Mouse (Mus musculus) liver, embryonic 13.5 days (tissue): ENCODE results near the gene Gm45140. TPM values are rescaled to one million over a fixed set of nuclear protein-coding genes. Genes with fewer than 3 reads are reported as not detected.

Experiments
- ATAC-seq: fragments of 200-750 bp; cut with Nextera tagmentation; 2 replicates; pipeline ENCODE4 v1.8.0; 2017; ENCODE audit warnings: low read depth, mild to moderate bottlenecking, moderate number of reproducible peaks, moderate library complexity
- DNase-seq: peaks from one replicate; pipeline ENCODE4 v3.0.0; 2022
- H3K27ac ChIP-seq: fragments of 300-500 bp; sonication (generic); 2 replicates; pipeline ENCODE4 v1.5.1; 2015; ENCODE audit warnings: moderate library complexity, mild to moderate bottlenecking, inconsistent platforms
- H3K27me3 ChIP-seq: fragments of 300-500 bp; sonication (generic); 2 replicates; pipeline ENCODE4 v1.6.1; 2015; ENCODE audit warnings: mild to moderate bottlenecking, inconsistent platforms
- H3K36me3 ChIP-seq: fragments of 300-500 bp; sonication (generic); 2 replicates; pipeline ENCODE4 v1.6.1; 2015; ENCODE audit warnings: mild to moderate bottlenecking, inconsistent platforms
- H3K4me1 ChIP-seq: fragments of 300-500 bp; sonication (generic); replicated peaks from 2 replicates; pipeline ENCODE4 v1.6.1; 2015; ENCODE audit warnings: inconsistent platforms
- H3K4me2 ChIP-seq: fragments of 300-500 bp; sonication (generic); 2 replicates; pipeline ENCODE4 v1.6.1; 2015; ENCODE audit warnings: inconsistent platforms, mild to moderate bottlenecking, moderate library complexity
- H3K4me3 ChIP-seq: fragments of 300-500 bp; sonication (generic); replicated peaks from 2 replicates; pipeline ENCODE4 v1.5.1; 2015; ENCODE audit warnings: mild to moderate bottlenecking, inconsistent platforms
- H3K9ac ChIP-seq: fragments of 300-500 bp; sonication (generic); 2 replicates; pipeline ENCODE4 v1.6.1; 2015; ENCODE audit warnings: mild to moderate bottlenecking, inconsistent platforms
- H3K9me3 ChIP-seq: fragments of 300-500 bp; sonication (generic); replicated peaks from 2 replicates; pipeline ENCODE4 v1.6.1; 2016; ENCODE audit warnings: inconsistent platforms
- WGBS: fragments of 180-500 bp; shearing (Covaris S2); methylation state at CpG from one replicate; pipeline ENCODE4 v1.1.7; 2015; ENCODE audit not compliant: insufficient replicate concordance; 5-methylcytosine and 5-hydroxymethylcytosine counted together
- polyA plus RNA-seq: library from polyadenylated mRNA; unstranded; fragments of >200 nt; fragmentation: Nextera tagmentation; extraction: Ambion mirVana; gene quantifications from 2 replicates; pipeline ENCODE4 v1.2.1, GENCODE M21; 2015

Gene Gm45140
- 3.5 and 5.8 TPM in 2 replicates for polyA plus RNA-seq

DNA sequence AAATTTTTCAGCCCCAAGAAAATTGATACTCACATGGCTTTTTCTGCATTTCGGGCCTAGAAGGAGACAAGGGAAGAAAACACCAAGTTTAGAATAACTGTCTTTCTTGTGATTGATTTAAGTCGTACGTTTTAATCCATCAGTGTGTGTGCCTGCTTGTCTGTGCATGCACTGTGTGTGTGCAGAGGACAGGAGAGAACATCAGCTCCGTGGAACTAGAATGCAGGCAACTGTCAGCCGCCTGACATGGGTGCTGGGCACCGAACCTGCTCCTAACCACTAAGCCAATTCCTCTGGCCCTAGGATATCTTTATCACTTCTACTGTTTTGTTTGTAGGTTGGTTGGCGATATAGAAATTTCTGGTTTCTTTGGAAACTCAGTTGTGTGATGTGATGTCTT lies at the start of gene Gm45140:
TSS of gene Gm45140 (minus strand) at position 101 of the 400 bp plus-strand sequence.
- WGBS: 88% methylated on average over 7 of the region's 7 CpGs
- no peak for DNase-seq

DNA sequence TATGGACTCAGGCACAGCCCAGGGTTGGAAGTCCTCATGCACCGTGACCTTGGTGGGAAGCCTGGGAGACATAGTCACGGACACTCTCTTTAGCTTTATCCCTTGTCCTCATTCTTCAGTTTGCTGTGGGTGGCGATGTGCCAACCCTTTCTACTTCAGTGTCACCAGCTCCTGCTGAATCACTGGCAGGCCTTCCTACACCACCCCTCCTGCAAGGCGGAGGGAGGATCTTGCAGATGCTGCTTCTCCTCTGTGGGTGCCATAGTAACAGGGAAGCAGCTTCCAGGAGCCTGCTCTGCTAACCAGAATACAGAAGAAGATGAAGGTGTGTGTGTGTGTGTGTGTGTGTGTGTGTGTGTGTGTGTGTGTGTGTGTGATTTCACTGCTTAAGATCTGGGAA lies 47.2 kb upstream of the Gm45140 start:
- no peaks in the 10 kb centered on the region for H3K27me3 ChIP-seq
- WGBS: 75% methylated on average over 4 of the region's 4 CpGs
- no peak overlapping the region for H3K4me3 ChIP-seq
- no peak overlapping the region for H3K27ac ChIP-seq
- H3K4me2 ChIP-seq: no peak overlapping the region
- no peaks in the 10 kb centered on the region for H3K36me3 ChIP-seq
- DNase-seq (no peak), ATAC-seq (no peak)
- peaks cover 25% of the 10 kb centered on the region for H3K4me1 ChIP-seq
- no peak overlapping the region for H3K9ac ChIP-seq
- no peaks in the 10 kb centered on the region for H3K9me3 ChIP-seq

More for the DNA sequence above, at the start of gene Gm45140:
- no peak within 1 kb of the TSS for H3K4me2 ChIP-seq
- no peak for ATAC-seq
- H3K4me3 ChIP-seq: no peak within 1 kb of the TSS
- no peaks in the 10 kb centered on the region for H3K9me3 ChIP-seq
- peak within 1 kb of the TSS; percentile 54; the same call in 1 of the 2 replicates for H3K27ac ChIP-seq
- peaks cover 35% of the 10 kb centered on the region for H3K4me1 ChIP-seq
- no peaks in the 10 kb centered on the region for H3K27me3 ChIP-seq
- H3K36me3 ChIP-seq: peaks cover 48% of the 10 kb centered on the region
- no peak within 1 kb of the TSS for H3K9ac ChIP-seq

- Histone ChIP-seq H3K36me3 (no peaks in the 10 kb centered on the region), H3K27ac (no peak overlapping the region), H3K9me3 (no peaks in the 10 kb centered on the region), H3K4me1 (peaks cover 23% of the 10 kb centered on the region), H3K9ac (no peak overlapping the region), H3K27me3 (no peaks in the 10 kb centered on the region), H3K4me2 (no peak overlapping the region), H3K4me3 (no peak overlapping the region)
- 56% methylated on average over 3 of the region's 3 CpGs for WGBS
- ATAC-seq (no peak), DNase-seq (no peak)
Measured at GRCm38 (mm10) chr6:87882221-87882620, 46.6 kb upstream of the Gm45140 start.

DNA sequence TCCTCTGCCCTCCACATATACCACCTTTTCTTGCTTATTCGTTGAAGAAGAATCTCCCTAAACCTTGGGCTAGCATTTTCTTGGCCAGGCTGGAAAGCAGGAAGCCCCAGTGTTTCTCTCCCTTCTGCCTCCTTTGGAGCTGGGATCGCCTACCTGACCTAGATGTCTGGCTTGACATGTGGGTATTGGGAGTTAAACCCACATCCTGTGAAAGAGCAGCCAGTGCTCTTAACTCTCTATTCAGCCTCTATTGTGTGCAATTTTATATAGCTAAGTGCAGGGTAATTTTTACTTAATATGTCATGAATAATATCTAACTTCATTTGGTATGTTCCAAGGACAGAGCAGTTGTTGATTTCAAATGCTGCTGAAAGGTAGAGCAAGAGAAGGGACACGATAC lies 44.0 kb upstream of the Gm45140 start:
- no peaks in the 10 kb centered on the region for H3K36me3 ChIP-seq
- no peak overlapping the region for H3K9ac ChIP-seq
- H3K27me3 ChIP-seq: no peaks in the 10 kb centered on the region
- DNase-seq: no peak
- no peak overlapping the region for H3K4me2 ChIP-seq
- no peaks in the 10 kb centered on the region for H3K9me3 ChIP-seq
- no peak overlapping the region for H3K4me3 ChIP-seq
- H3K27ac ChIP-seq: no peak overlapping the region
- ATAC-seq: no peak
- H3K4me1 ChIP-seq: peaks cover 34% of the 10 kb centered on the region
- WGBS: 46% methylated on average over 3 of the region's 3 CpGs

DNA sequence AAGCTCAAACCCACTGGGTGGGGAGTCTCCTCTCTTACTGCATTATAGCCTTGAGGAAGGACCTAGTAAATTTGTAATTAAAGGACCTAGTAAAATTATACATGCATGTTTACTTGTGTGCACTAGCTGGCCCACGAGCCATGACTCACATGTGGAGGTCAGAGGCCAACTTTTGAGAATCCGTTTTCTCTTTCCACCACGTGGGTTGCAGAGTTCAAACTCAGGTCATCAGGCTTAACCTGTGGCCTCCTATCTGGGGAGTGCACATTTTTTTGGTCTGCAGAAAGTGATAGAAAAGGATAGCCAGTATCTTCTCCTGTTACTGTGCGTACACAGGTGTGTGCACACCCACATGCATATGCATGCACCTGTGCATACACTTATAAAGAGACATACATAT lies 43.4 kb upstream of the Gm45140 start:
- no peak overlapping the region for H3K4me2 ChIP-seq
- no peak overlapping the region for H3K9ac ChIP-seq
- H3K4me3 ChIP-seq: no peak overlapping the region
- H3K27me3 ChIP-seq: no peaks in the 10 kb centered on the region
- 26% methylated on average over 4 of the region's 4 CpGs for WGBS
- ATAC-seq (no peak), DNase-seq (no peak)
- no peaks in the 10 kb centered on the region for H3K36me3 ChIP-seq
- no peak overlapping the region for H3K27ac ChIP-seq
- H3K9me3 ChIP-seq: no peaks in the 10 kb centered on the region
- H3K4me1 ChIP-seq: peaks cover 34% of the 10 kb centered on the region

GRCm38 (mm10) chr6:87876068-87876643 lies 40.6 kb upstream of the Gm45140 start:
- Histone ChIP-seq H3K4me1 (peaks cover 44% of the 10 kb centered on the region), H3K4me3 (no peak overlapping the region), H3K4me2 (peak overlapping the region; percentile 15), H3K27ac (peak overlapping the region; percentile 70), H3K9ac (peak overlapping the region; percentile 23; the same call in 1 of the 2 replicates), H3K36me3 (no peaks in the 10 kb centered on the region), H3K27me3 (no peaks in the 10 kb centered on the region), H3K9me3 (no peaks in the 10 kb centered on the region)
- 32% methylated on average over 13 of the region's 13 CpGs for WGBS
- no peak for DNase-seq
- peak; percentile 24; the same call in 1 of the 2 replicates for ATAC-seq

GRCm38 (mm10) chr6:87875562-87875961 lies 40.0 kb upstream of the Gm45140 start:
- H3K9ac ChIP-seq: 0 out of 2 replicates have a peak overlapping the region, but pooled peaks have one; percentile 23
- H3K36me3 ChIP-seq: no peaks in the 10 kb centered on the region
- ATAC-seq (no peak), DNase-seq (no peak)
- H3K4me3 ChIP-seq: no peak overlapping the region
- no peaks in the 10 kb centered on the region for H3K27me3 ChIP-seq
- peaks cover 49% of the 10 kb centered on the region for H3K4me1 ChIP-seq
- H3K9me3 ChIP-seq: no peaks in the 10 kb centered on the region
- H3K4me2 ChIP-seq: no peak overlapping the region
- 69% methylated on average over 7 of the region's 7 CpGs for WGBS
- H3K27ac ChIP-seq: peak overlapping the region; percentile 70

DNA sequence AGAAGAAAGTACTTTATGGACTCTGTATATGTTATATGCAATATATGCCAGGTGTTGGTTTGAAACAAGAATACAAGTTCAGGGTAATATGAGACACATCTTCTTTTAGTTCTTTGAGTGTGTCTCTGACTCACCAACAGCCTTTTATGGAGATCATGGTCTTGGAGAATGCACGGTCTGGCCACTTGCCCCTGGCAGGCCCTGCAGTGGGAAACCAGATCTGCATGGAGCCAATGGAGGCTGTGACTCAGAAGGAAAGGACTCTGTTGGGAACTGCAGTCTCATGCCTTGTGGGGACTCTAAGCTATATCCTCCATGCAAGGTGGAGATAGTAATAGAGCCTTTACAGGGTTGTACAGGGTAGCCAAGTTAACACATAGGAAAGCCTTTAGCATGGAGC lies 39.5 kb upstream of the Gm45140 start:
- H3K9ac ChIP-seq: no peak overlapping the region
- no peaks in the 10 kb centered on the region for H3K36me3 ChIP-seq
- no peak overlapping the region for H3K4me3 ChIP-seq
- no peak overlapping the region for H3K27ac ChIP-seq
- H3K4me2 ChIP-seq: no peak overlapping the region
- DNase-seq (no peak), ATAC-seq (no peak)
- peaks cover 54% of the 10 kb centered on the region for H3K4me1 ChIP-seq
- H3K27me3 ChIP-seq: no peaks in the 10 kb centered on the region
- H3K9me3 ChIP-seq: no peaks in the 10 kb centered on the region
- 84% methylated on average over 1 of the region's 1 CpGs for WGBS

DNA sequence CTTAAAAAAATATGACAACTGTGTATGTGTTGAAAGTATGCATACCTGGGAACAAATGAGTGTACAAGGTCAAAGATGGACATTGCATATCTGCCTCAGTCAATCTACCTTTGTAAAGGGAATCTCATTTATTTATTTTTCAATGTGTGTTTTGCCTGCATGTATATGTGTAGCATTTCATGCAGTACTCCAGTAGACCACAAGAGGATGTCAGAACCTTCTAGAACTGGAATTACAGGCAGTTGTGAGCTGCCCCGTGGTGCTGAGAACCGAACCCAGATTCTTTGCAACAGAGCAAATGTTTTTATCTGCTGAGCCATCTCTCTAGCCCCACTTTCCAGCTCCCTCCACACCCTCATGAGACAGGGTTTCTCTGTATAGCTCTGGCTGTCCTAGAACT lies 38.4 kb upstream of the Gm45140 start:
- ATAC-seq (no peak), DNase-seq (no peak)
- Histone ChIP-seq H3K9ac (no peak overlapping the region), H3K27me3 (no peaks in the 10 kb centered on the region), H3K4me3 (no peak overlapping the region), H3K4me2 (no peak overlapping the region), H3K36me3 (no peaks in the 10 kb centered on the region), H3K27ac (no peak overlapping the region), H3K9me3 (no peaks in the 10 kb centered on the region), H3K4me1 (peaks cover 56% of the 10 kb centered on the region)
- WGBS: 74% methylated on average over 2 of the region's 2 CpGs

DNA sequence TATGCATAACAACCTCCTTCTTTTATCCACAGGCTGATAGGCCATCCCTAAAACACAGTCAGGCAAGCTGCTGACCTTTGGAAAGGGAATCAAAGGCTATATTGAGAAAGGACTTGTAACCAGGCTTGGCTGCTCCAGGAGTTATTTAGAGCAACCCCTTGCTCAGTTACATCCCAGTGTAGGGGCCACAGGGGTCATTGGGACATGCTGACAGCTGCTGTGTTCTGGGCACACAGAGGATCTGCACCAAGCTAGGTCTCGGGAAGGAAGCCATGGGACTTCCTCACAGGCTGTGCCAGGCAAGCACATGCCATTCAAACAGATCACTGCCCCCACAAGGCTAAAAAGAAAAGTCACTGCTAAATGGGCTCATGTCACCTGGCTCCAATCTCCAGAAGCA lies 37.5 kb upstream of the Gm45140 start:
- Histone ChIP-seq H3K27me3 (no peaks in the 10 kb centered on the region), H3K4me2 (no peak overlapping the region), H3K4me1 (peaks cover 56% of the 10 kb centered on the region), H3K36me3 (no peaks in the 10 kb centered on the region), H3K4me3 (no peak overlapping the region), H3K27ac (no peak overlapping the region), H3K9ac (no peak overlapping the region), H3K9me3 (no peaks in the 10 kb centered on the region)
- DNase-seq (no peak), ATAC-seq (0 out of 2 replicates have a peak, but pooled peaks have one; percentile 21)
- WGBS: 33% methylated on average over 1 of the region's 1 CpGs

DNA sequence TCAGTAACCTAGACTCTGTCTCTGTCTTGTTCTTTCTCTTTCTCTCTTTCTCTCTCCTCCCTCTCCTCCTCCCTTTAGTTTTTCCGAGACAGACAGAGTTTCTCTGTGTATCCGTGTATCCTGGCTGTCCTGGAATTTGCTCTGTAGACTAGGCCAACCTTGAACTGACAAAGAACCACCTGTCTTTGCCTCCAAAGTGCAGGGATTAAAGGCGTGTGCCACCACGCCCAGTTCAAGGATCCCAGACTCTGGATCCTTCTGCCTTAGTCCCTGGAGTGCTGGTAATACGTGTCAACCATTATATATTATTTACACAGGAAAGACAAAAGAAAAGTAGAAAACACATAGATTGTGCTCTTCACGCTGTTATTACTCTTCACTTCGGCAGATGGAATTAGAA lies 35.6 kb upstream of the Gm45140 start:
- no peak overlapping the region for H3K4me2 ChIP-seq
- H3K4me1 ChIP-seq: peaks cover 65% of the 10 kb centered on the region
- DNase-seq: no peak
- no peak for ATAC-seq
- no peaks in the 10 kb centered on the region for H3K36me3 ChIP-seq
- 74% methylated on average over 7 of the region's 7 CpGs for WGBS
- no peak overlapping the region for H3K27ac ChIP-seq
- no peak overlapping the region for H3K4me3 ChIP-seq
- no peaks in the 10 kb centered on the region for H3K9me3 ChIP-seq
- H3K9ac ChIP-seq: no peak overlapping the region
- H3K27me3 ChIP-seq: no peaks in the 10 kb centered on the region

DNA sequence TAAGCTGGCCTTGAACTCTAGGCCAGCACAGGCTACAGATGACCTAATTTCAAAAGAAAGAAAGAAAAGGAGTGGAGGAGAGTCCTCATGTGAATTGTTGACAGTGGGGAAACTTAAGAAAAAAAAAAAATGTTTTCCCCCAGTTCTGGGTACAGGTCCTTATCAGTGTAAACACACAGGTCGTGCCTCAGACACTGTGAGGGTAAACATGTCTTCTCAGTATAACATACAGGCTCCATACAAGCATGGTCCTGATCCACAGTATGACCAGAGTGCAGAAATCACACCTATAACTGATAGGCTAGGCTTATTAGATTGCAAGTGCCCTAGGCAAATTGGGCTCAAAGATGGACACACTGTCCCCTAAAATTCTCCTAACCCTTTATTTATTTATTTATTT lies 34.8 kb upstream of the Gm45140 start:
- H3K4me2 ChIP-seq: no peak overlapping the region
- peak overlapping the region; percentile 68 for H3K27ac ChIP-seq
- no peaks in the 10 kb centered on the region for H3K9me3 ChIP-seq
- DNase-seq (no peak), ATAC-seq (peak; percentile 71)
- WGBS: 19% methylated on average over 1 of the region's 1 CpGs
- H3K27me3 ChIP-seq: no peaks in the 10 kb centered on the region
- H3K9ac ChIP-seq: peak overlapping the region; percentile 29; the same call in 1 of the 2 replicates
- no peaks in the 10 kb centered on the region for H3K36me3 ChIP-seq
- peaks cover 62% of the 10 kb centered on the region for H3K4me1 ChIP-seq
- no peak overlapping the region for H3K4me3 ChIP-seq
